Mouse (Mus musculus): Measurements from ENCODE around the gene Hist1h2af. TPM values are rescaled to one million over a fixed set of nuclear protein-coding genes. Genes with fewer than 3 reads are reported as not detected.
"Not testable (repeated sequence)": the region's sequence is repeated elsewhere in the genome, so short reads cannot be mapped to it uniquely, and the experiment has no call there.

Gene Hist1h2af
- total RNA-seq, 2 experiments from 2014 or later = 189 to 190 TPM

DNA sequence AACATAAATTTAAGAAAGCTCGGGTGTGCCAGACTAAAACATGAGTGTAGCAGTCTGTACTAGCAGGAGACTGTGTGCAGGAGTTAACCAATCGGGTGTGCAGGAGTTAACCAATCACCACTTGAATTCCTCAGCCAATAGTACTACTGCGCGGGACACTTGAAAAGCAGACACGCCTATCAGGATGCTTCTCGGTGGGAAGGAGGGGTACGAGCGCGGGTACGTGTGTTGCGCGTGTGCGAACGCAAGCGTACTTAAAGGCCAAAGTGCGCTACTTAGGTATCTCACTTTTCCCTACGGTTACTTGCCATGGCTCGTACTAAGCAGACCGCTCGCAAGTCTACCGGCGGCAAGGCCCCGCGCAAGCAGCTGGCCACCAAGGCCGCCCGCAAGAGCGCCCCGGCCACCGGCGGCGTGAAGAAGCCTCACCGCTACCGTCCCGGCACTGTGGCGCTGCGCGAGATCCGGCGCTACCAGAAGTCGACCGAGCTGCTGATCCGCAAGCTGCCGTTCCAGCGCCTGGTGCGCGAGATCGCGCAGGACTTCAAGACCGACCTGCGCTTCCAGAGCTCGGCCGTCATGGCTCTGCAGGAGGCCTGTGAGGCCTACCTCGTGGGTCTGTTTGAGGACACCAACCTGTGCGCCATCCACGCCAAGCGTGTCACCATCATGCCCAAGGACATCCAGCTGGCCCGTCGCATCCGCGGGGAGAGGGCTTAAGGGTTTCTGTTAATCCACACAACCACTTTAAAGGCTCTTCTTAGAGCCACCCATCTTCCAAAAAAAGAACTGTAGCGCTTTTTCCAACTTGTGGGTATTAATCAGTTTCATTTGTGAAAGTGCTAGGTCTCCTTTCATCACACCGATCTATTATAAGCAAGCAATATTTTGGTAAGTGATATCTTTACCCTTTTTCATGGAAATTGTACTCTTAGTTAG, 1.7 kb downstream of the Hist1h2af start, which contains the start of gene Hist1h3g:
TSS of gene Hist1h3g (plus strand) at position 286 of the 939 bp plus-strand sequence.
- DNase-seq = peak; percentile 75

DNA sequence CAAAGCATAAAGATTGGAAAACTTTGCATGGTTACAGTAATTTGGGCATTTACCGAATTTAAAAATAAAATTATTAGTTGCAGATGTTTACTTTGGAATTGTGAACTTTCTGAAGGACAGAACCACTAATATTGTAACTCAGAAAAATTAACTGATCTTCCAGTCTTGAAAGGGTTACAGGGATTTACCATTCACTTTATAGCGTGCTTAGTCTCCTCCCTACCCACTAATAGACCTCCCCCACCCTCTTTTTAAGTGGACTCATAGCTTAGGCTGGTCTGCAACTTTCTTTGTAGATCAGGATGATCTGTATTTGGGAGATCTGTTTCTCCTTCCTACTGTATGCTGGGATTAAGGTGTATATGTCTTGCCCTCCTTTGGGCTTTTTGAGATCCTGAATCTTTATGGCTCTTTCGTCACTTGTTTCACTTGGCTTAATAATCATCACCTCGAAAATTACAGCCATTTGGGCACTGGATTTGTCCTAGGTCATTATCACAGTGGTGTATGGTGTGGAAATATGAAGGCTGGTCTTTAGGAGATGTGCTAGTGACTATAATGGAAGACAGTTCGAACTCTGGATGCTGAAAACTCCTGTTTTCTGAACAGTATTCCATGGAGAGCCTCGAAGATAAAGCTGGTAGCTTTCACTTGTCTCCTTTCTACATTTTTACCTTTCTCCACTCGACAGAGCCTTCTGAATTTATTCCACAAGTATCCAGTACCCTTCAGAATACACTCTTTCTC, 2.5 kb downstream of the Hist1h2af start:
- no peak for DNase-seq

DNA sequence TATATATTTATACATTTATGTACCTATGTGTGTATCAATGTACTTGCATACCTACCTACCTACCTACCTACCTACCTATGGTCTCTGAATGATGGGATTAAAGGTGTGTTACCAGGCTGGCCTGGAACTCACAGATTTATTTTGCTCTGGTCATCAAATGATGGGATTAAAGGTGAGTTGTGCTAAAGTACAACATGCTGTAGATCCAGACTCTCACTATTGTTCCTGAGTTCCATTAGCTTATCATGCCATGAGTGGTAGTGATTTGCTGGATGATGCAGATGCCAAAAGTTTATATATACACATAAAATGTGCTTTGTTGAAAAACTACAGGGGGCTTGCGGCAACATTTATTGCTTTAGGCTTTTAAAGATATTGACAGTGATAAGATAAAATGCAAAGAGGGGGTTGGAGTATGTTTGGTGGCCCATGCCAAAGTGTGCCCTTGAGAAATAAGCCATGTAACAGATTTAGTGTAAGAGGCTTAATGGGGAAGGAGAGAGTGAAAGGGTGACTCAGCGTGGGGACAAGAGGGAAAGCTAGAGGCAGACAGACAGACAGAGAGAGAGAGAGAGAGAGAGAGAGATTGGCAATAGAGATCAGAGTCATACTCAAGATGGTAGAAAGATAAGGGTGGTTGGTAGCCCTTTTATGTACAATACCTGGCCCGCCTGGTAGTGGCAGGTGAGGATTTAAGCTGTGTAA, 3.5 kb downstream of the Hist1h2af start:
- no peak for DNase-seq

DNA sequence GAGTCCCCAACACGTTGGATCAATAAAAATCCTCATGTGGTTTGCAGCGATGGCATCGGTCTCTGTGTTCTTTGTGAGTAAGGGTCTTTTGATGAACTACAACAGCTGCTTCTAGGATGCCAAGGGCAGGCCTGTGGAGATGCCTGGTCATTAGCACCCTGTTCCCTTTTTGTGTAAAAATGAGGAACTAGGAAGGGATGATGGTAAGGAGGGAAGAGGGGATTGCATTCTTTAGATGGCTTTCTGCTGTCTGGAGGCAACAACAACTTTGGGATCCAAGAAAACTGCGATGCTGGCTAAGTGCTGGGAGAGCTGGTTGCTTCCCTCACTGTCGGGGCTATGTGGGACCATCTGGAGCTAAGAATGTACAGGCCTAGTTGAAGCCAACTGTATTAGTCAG, 4.5 kb downstream of the Hist1h2af start:
- DNase-seq = no peak

DNA sequence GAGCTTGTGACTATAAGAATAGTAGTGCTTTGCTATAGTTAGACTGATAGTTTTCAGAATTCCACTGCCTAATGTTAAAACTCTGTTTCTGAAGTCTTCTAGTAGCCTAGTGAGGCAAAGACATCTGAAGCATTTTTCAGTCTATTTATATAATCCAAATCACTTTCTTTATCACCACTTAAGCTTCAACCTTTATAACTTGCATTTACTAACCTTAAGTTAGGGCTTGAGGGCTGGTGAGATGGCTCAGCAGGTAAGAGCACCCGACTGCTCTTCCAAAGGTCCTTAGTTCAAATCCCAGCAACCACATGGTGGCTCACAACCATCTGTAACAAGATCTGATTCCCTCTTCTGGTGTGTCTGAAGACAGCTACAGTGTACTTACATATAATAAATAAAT, 6.1 kb downstream of the Hist1h2af start:
- not testable (repeated sequence) for DNase-seq

DNA sequence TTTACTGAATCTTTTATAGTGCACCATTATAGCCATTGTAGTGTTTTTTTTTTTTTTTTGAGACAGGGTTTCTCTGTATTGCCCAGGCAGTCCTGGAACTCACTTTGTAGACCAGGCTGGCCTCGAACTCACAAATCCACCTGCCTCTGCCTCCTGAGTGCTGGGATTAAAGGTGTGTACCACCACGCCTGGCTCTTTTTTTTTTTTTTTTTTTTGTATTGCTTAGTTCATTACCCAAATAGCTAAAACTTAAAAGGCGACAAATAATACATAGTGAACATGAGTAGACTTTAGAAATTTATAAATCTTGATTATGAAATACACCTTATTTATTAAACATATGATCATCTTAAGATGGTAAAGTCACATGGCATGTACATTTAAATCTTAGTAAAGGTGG, 7.8 kb downstream of the Hist1h2af start:
- DNase-seq = no peak

DNA sequence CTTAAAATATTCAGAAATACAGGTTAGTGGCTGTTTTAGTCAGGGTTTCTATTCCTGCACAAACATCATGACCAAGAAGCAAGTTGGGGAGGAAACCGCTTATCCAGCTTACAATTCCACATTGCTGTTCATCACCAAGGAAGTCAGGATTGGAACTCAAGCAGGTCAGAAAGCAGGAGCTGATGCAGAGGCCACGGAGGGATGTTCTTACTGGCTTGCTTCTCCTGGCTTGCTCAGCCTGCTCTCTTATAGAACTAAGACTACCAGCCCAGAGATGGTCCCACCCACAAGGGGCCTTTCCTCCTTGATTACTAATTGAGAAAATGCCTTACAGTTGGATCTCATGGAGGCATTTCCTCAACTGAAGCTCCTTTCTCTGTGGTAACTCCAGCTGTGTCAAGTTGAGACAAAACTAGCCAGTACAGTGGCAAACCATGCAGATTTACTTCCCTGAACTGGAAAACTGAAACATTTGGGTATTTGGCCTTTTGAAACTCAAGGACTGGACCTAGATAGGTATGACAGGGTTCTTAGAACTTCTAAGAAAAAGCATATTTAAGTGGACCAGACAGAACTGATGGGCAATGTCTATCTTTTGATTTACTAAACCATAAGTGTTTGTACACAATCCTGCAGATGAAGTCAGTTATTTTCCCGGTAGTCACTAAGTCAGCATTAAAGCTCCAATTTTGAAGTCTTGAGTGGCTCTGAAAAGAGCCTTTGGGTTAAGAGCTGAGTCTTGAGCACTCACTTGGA, 8.7 kb downstream of the Hist1h2af start:
- not testable (repeated sequence) for DNase-seq

DNA sequence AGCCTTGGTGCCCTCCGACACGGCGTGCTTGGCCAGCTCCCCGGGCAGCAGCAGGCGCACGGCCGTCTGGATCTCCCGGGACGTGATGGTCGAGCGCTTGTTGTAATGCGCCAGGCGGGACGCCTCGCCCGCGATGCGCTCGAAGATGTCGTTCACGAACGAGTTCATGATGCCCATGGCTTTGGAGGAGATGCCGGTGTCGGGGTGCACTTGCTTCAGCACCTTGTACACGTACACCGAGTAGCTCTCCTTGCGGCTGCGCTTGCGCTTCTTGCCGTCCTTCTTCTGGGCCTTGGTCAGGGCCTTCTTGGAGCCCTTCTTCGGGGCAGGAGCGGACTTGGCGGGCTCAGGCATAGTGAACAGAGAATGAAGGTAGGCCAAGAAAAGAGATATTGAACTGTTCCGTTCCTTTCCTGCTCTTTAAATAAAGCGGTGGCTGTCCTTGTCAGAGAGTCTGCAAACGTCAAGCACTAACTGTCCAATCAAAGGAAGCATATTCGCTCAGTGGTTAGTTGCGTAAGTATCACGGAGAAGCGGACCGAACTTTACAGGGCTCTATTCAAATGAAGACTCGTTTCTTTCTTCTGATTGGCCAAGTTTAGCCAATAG, 9.4 kb downstream of the Hist1h2af start, which contains the start of gene Hist1h2bh:
TSS of gene Hist1h2bh (minus strand) at position 394 of the 609 bp plus-strand sequence.
- DNase-seq = peak; percentile 23

DNA sequence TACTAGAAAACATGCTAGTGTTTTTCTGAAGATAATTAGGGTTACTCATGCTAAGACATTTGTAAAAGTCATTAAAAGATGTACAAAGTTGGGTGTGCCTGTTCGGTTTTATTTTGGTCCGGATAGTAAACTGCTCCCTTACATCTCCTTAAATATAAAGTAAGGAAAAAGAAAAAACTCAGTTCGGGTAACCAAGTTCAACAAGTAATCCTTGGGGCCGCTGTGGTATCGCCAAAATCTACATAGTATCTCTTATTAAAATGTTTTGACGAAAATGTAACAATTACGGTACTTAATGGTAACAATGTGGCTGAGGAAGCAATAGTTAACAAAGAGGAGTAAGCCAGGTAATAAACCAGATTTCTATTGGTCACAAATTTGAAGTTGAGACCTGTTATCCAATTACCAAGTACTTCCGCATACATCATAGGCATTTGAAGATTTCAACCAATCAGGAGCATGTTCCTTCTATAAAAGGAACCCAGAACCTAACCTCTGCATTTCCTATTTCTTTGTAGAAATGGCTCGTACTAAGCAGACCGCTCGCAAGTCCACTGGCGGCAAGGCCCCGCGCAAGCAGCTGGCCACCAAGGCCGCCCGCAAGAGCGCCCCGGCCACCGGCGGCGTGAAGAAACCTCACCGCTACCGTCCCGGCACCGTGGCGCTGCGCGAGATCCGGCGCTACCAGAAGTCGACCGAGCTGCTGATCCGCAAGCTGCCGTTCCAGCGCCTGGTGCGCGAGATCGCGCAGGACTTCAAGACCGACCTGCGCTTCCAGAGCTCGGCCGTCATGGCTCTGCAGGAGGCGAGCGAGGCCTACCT, 10.5 kb downstream of the Hist1h2af start, which contains the start of gene Hist1h3f:
TSS of gene Hist1h3f (plus strand) at position 88 of the 822 bp plus-strand sequence.
- peak; percentile 40 for DNase-seq

DNA sequence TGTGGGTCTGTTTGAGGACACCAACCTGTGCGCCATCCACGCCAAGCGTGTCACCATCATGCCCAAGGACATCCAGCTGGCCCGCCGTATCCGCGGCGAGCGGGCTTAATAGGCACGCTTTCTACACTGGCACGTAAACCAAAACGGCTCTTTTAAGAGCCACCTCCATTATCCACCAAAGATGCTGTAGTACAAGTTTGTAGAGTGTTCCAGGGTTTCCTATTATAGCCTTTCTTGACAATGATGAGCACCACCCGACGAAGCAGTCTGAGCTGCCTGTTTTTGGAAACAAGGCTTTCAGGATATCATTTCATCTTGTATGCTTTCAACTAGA, 11.0 kb downstream of the Hist1h2af start:
- DNase-seq = not testable (repeated sequence)

DNA sequence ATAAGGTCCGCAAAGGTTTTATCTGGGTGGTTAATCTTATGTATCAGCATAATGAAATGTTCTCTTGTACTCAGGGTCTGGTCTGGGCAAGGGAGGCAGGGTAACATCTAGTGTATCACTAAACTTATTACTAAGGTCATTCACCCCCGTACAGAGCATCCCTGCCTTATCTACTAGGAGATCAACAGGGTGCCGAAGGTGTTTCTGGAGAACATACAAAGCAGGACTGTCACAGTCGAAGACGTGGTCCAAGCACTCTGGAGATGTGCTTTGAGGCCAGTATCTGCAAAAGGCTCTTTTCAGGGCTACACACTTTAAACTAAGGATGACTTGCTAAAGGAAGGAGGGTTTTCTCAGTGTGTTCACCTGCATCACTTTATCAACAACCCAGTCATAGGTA, 13.0 kb downstream of the Hist1h2af start:
- no peak for DNase-seq

DNA sequence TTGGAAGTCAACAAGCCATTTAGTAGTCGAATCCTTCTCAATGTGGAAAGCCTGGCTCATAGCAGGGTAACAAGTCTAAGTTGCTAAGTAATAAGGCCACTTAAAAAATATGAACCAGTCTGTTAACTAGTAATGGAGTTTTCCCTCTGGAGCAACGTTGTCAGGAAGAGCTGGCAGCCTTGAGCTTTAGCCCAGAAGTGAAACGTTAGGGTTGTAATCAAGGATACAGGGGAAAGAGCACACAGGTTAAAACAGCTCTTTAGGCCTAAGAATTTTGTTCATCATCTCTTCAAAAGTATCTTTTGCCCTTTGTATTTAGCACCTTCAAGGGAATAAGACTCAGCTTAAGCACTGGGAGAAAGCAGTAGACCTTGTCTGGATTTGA, 17.0 kb downstream of the Hist1h2af start:
- DNase-seq = no peak

DNA sequence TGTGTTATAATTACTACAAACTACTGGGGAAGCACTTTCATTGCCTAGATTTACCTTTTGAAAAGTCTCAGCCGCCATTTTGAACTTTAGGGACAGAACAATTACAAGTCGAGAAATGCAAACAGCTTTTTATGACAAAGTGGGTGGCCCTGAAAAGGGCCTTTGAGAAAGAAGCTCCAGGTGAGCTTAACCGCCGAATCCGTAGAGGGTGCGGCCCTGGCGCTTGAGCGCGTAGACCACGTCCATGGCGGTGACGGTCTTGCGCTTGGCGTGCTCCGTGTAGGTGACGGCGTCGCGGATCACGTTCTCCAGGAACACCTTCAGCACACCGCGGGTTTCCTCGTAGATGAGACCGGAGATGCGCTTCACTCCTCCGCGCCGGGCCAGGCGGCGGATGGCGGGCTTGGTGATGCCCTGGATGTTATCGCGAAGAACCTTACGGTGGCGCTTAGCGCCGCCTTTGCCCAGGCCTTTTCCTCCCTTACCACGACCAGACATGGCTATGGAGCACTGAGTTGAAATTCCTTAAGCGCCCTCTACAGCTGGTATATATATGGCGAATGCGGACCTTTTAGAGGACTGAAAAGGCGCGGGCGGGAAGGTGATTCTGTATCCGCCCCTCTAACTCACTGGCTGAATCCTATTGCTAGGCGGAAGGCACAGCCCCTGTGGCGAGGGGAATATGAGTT, 17.6 kb downstream of the Hist1h2af start, which contains the start of gene Hist1h4f:
TSS of gene Hist1h4f (minus strand) at position 503 of the 689 bp plus-strand sequence.
- DNase-seq = peak; percentile 55

DNA sequence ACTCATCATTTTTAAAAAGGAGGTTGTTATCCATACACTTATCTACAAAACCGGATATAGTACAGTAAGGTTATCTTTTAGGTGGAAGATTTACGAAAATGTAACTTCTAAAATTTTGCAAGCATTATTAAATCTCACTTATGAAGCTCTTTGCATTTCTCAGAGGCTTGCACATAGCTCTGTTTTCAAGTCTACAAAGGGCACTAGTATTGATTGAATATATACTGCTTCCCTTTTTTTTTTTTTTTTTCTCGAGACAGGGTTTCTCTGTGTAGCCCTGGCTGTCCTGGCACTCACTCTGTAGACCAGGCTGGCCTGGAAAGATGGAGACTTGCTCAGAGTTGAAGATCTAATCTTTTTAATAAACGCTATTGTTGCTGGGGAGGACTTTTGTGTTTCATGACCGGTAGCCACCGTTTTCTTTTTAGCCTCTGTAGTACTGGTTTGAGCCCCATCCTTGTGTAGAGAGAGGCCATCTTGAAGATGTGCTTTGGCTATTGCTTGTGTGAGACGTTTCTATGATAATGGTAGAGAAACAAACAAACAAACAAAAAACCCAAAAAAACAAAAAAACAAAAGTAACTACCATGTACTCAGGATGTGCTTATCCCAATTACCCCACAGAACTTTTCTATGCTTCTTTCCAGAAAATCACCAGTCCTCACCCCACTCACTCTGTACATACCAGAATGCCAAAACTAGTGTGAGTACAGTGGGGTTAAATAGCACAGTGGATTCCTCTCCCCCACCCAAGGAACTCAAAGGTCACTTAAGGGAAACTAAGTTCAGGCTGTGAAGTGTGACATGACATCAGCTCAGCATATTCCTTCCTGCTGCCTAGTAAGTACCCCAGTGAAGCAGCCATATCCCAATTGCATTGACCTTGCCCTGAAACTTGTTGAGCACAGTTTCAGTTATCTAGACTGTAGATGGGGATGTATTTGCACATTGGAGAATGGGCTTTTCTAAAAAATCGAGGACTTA, 18.5 kb downstream of the Hist1h2af start:
- DNase-seq = no peak

DNA sequence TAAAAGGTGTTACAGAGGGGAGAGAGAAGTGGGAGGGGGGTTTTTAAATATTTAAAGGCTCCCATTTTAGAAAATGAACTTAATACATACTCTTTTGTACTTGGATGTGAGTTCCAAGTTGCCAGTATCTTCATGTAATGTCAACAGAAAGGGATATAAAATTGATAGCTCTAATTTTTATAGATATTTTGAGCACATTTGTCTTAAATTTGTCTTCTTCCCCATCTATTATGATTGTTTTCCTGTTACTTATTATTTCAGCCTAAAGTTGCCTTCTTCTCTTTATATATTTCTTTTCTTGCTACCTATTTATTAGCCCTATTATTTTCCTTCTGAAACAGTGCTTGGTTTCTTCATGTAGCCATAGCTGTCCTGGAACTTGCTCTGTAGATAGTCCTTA, 19.3 kb downstream of the Hist1h2af start, which contains the start of gene Hist1h1d:
TSS of gene Hist1h1d (plus strand) at position 301 of the 400 bp plus-strand sequence.
- DNase-seq = no peak

DNA sequence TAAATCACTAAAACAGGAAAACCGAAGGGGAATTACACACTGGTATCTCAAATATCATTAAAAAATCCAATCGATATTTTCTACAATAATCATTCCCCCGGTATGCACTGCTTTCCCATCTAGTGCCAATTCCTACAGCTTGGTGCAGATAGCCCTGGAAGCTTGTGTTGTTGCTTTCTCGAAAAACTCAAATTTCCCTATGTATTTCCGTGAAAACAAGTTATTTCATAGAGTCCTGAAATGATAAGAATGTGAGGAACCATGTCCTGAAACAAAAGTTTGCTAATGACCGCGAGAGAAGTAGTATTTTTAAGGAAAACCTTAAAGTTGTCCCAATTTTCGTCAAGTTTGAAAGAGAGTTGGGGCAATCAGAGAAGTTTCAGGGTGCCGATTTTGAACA, 20.7 kb downstream of the Hist1h2af start:
- no peak for DNase-seq

DNA sequence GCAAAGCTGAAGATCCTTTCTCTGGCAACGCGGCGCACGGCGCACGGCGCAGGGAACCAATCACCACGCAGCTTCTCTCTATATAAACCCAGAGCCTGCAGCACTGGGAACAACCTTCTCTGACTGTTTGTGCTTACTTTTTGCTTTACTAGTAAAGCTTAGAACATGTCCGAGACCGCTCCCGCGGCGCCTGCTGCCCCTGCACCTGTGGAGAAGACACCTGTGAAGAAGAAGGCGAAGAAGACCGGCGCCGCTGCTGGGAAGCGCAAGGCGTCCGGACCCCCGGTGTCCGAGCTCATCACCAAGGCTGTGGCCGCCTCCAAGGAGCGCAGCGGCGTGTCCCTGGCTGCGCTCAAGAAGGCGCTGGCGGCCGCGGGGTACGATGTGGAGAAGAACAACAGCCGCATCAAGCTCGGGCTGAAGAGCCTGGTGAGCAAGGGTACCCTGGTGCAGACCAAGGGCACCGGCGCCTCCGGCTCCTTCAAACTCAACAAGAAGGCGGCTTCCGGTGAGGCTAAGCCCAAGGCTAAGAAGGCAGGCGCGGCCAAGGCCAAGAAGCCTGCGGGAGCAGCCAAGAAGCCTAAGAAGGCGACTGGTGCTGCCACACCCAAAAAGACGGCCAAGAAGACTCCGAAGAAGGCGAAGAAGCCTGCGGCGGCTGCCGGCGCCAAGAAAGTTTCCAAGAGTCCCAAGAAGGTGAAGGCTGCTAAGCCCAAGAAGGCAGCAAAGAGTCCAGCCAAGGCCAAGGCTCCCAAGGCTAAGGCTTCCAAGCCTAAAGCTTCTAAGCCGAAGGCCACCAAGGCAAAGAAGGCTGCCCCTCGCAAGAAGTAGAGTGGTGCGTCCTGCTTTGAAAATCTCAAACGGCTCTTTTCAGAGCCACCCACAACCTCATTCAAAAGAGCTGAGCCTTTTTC, 21.5 kb downstream of the Hist1h2af start:
- DNase-seq = peak; percentile 60
